Mouse (Mus musculus) cerebellum, postnatal 4 days (tissue): ENCODE results near the gene Cebpg.

Experiments used
- DNase-seq, 2 experiments: peaks; one replicate each; pipeline ENCODE4 v3.0.0; 2022; ENCODE audit warnings: low spot score in 2 of 2, mixed read lengths in 1 of 2

Gene Cebpg

GRCm38 (mm10) chr7:35025409-35026275 lies 30.7 kb downstream of the Cebpg start:
- peak; percentile 75 to 85 for DNase-seq

- DNase-seq, result no peak
Observed at GRCm38 (mm10) chr7:35024426-35024825, 31.9 kb downstream of the Cebpg start.

- DNase-seq, result no peak
Observed at GRCm38 (mm10) chr7:35023251-35023650, 33.1 kb downstream of the Cebpg start.

- DNase-seq, result no peak
Observed at GRCm38 (mm10) chr7:35021365-35021764, 35.0 kb downstream of the Cebpg start.

GRCm38 (mm10) chr7:35015252-35015651 lies 41.1 kb downstream of the Cebpg start:
- DNase-seq, result no peak

- no peak for DNase-seq
Observed at GRCm38 (mm10) chr7:35013228-35013627, 43.1 kb downstream of the Cebpg start.

- no peak for DNase-seq
Observed at GRCm38 (mm10) chr7:35006661-35007060, 49.7 kb downstream of the Cebpg start.

- no peak for DNase-seq
Observed at GRCm38 (mm10) chr7:35003171-35003737, 53.1 kb downstream of the Cebpg start.

GRCm38 (mm10) chr7:35000839-35001238 lies 55.5 kb downstream of the Cebpg start:
- peak in 1 of 2 experiments; percentile 51 for DNase-seq
